Mouse (Mus musculus) stomach, embryonic 16.5 days (tissue): Measurements from ENCODE around the gene Pheta1. TPM values are rescaled to one million over a fixed set of nuclear protein-coding genes. Genes with fewer than 3 reads are reported as not detected.

ENCODE experiments used
- ATAC-seq: fragments of 200-750 bp; cut with Nextera tagmentation; 2 replicates; pipeline ENCODE4 v1.8.0; 2017; ENCODE audit warnings: moderate number of reproducible peaks, moderate TSS enrichment; ENCODE audit not compliant: insufficient read depth, low FRiP score
- H3K27ac ChIP-seq: fragments of 300-500 bp; sonication (generic); 2 replicates; pipeline ENCODE4 v1.5.1; 2014; ENCODE audit warnings: low read length
- H3K27me3 ChIP-seq: fragments of 300-500 bp; sonication (generic); 2 replicates; pipeline ENCODE4 v1.6.1; 2014; ENCODE audit warnings: low read length, control low read depth, mixed read lengths; ENCODE audit not compliant: control insufficient read depth, insufficient read depth
- H3K36me3 ChIP-seq: fragments of 300-500 bp; sonication (generic); 2 replicates; pipeline ENCODE4 v1.6.1; 2014; ENCODE audit warnings: low read length; ENCODE audit not compliant: control insufficient read depth, insufficient read depth
- H3K4me1 ChIP-seq: fragments of 300-500 bp; sonication (generic); 2 replicates; pipeline ENCODE4 v1.6.1; 2014; ENCODE audit warnings: low read length, control low read depth, mixed read lengths; ENCODE audit not compliant: control insufficient read depth, insufficient read depth
- H3K4me2 ChIP-seq: fragments of 300-500 bp; sonication (generic); 2 replicates; pipeline ENCODE4 v1.6.1; 2014; ENCODE audit warnings: low read depth, low read length, mixed read lengths
- H3K4me3 ChIP-seq: fragments of 300-500 bp; sonication (generic); replicated peaks from 2 replicates; pipeline ENCODE4 v1.5.1; 2014; ENCODE audit warnings: mild to moderate bottlenecking, low read length
- H3K9ac ChIP-seq: fragments of 300-500 bp; sonication (generic); 2 replicates; pipeline ENCODE4 v1.6.1; 2014; ENCODE audit warnings: low read length
- H3K9me3 ChIP-seq: fragments of 300-500 bp; sonication (generic); replicated peaks from 2 replicates; pipeline ENCODE4 v1.6.1; 2016; ENCODE audit warnings: low read length, control low read depth; ENCODE audit not compliant: control insufficient read depth
- WGBS: fragments of 180-500 bp; shearing (Covaris S2); extraction: QIAGEN DNeasy Blood & Tissue Kit; methylation state at CpG from one replicate; pipeline ENCODE4 v1.1.7; 2014; 5-methylcytosine and 5-hydroxymethylcytosine counted together
- polyA plus RNA-seq: library from polyadenylated mRNA; unstranded; fragments of >200 nt; fragmentation: Nextera tagmentation; extraction: Ambion mirVana; gene quantifications from 2 replicates; pipeline ENCODE4 v1.2.1, GENCODE M21; 2015

Gene Pheta1
- polyA plus RNA-seq, 1 experiment from 2014 or later: 16.9 TPM

- H3K36me3 ChIP-seq: peaks cover 14% of the 10 kb centered on the region
- 80% methylated on average over 5 of the region's 5 CpGs for WGBS
- no peak overlapping the region for H3K27ac ChIP-seq
- no peaks in the 10 kb centered on the region for H3K27me3 ChIP-seq
- no peaks in the 10 kb centered on the region for H3K9me3 ChIP-seq
- H3K4me3 ChIP-seq: no peak overlapping the region
- ATAC-seq: no peak
- peaks cover 5% of the 10 kb centered on the region for H3K4me1 ChIP-seq
- no peak overlapping the region for H3K9ac ChIP-seq
- no peak overlapping the region for H3K4me2 ChIP-seq
These were observed 27.7 kb upstream of the Pheta1 start for GRCm38 (mm10) chr5:121821116-121821515.

GRCm38 (mm10) chr5:121821552-121821951 is 27.2 kb upstream of the Pheta1 start:
- Histone ChIP-seq H3K4me3 (no peak overlapping the region), H3K9me3 (no peaks in the 10 kb centered on the region), H3K9ac (no peak overlapping the region), H3K4me2 (no peak overlapping the region), H3K36me3 (peaks cover 12% of the 10 kb centered on the region), H3K27me3 (no peaks in the 10 kb centered on the region), H3K27ac (no peak overlapping the region), H3K4me1 (peaks cover 5% of the 10 kb centered on the region)
- 69% methylated on average over 5 of the region's 5 CpGs for WGBS
- ATAC-seq: no peak

GRCm38 (mm10) chr5:121822786-121823505 is 25.8 kb upstream of the Pheta1 start:
- Histone ChIP-seq H3K36me3 (peaks cover 3% of the 10 kb centered on the region; the same call in 1 of the 2 replicates), H3K4me2 (no peak overlapping the region)

GRCm38 (mm10) chr5:121823668-121824067 is 25.1 kb upstream of the Pheta1 start:
- 88% methylated on average over 1 of the region's 1 CpGs for WGBS
- Histone ChIP-seq H3K36me3 (no peaks in the 10 kb centered on the region), H3K9me3 (no peaks in the 10 kb centered on the region), H3K4me2 (no peak overlapping the region; the same call in 1 of the 2 replicates), H3K27ac (no peak overlapping the region), H3K4me1 (peaks cover 9% of the 10 kb centered on the region), H3K9ac (0 out of 2 replicates have a peak overlapping the region, but pooled peaks have one; percentile 21), H3K4me3 (no peak overlapping the region), H3K27me3 (no peaks in the 10 kb centered on the region)
- ATAC-seq: 0 out of 2 replicates have a peak, but pooled peaks have one; percentile 3

More at GRCm38 (mm10) chr5:121822786-121823505, 25.8 kb upstream of the Pheta1 start:
- no peak for ATAC-seq
- Histone ChIP-seq H3K27ac (no peak overlapping the region), H3K27me3 (no peaks in the 10 kb centered on the region), H3K9ac (no peak overlapping the region), H3K9me3 (no peaks in the 10 kb centered on the region), H3K4me1 (peaks cover 5% of the 10 kb centered on the region), H3K4me3 (no peak overlapping the region)
- WGBS: 71% methylated on average over 7 of the region's 7 CpGs

- Histone ChIP-seq H3K4me3 (no peak overlapping the region), H3K4me1 (peaks cover 13% of the 10 kb centered on the region), H3K36me3 (no peaks in the 10 kb centered on the region), H3K9me3 (no peaks in the 10 kb centered on the region), H3K27me3 (no peaks in the 10 kb centered on the region), H3K4me2 (no peak overlapping the region; the same call in 1 of the 2 replicates), H3K27ac (peak overlapping the region; percentile 57), H3K9ac (no peak overlapping the region)
- WGBS: 74% methylated on average over 4 of the region's 4 CpGs
- ATAC-seq: peak; percentile 35; the same call in 1 of the 2 replicates
These were observed 24.7 kb upstream of the Pheta1 start for GRCm38 (mm10) chr5:121824121-121824520.

GRCm38 (mm10) chr5:121825606-121826005 is 23.2 kb upstream of the Pheta1 start:
- Histone ChIP-seq H3K36me3 (no peaks in the 10 kb centered on the region), H3K27ac (peak overlapping the region; percentile 33; the same call in 1 of the 2 replicates), H3K9me3 (no peaks in the 10 kb centered on the region), H3K9ac (no peak overlapping the region), H3K4me3 (no peak overlapping the region), H3K4me1 (peaks cover 10% of the 10 kb centered on the region), H3K27me3 (no peaks in the 10 kb centered on the region), H3K4me2 (no peak overlapping the region)
- ATAC-seq: no peak
- 91% methylated on average over 3 of the region's 3 CpGs for WGBS

- 86% methylated on average over 4 of the region's 4 CpGs for WGBS
These were observed 20.9 kb upstream of the Pheta1 start for GRCm38 (mm10) chr5:121827876-121828275.

GRCm38 (mm10) chr5:121828491-121829432 is 20.0 kb upstream of the Pheta1 start:
- peak overlapping the region; percentile 30 for H3K4me3 ChIP-seq
- H3K27me3 ChIP-seq: no peaks in the 10 kb centered on the region
- H3K36me3 ChIP-seq: no peaks in the 10 kb centered on the region
- no peaks in the 10 kb centered on the region for H3K9me3 ChIP-seq
- H3K9ac ChIP-seq: peak overlapping the region; percentile 63
- H3K27ac ChIP-seq: no peak overlapping the region
- WGBS: 15% methylated on average over 81 of the region's 82 CpGs
- peak; percentile 10; the same call in 1 of the 2 replicates for ATAC-seq
- peak overlapping the region; percentile 60 for H3K4me2 ChIP-seq
- peaks cover 23% of the 10 kb centered on the region for H3K4me1 ChIP-seq

More at GRCm38 (mm10) chr5:121827876-121828275, 20.9 kb upstream of the Pheta1 start:
- Histone ChIP-seq H3K36me3 (no peaks in the 10 kb centered on the region), H3K4me2 (no peak overlapping the region), H3K4me3 (no peak overlapping the region), H3K27ac (no peak overlapping the region), H3K9me3 (no peaks in the 10 kb centered on the region), H3K9ac (no peak overlapping the region), H3K27me3 (no peaks in the 10 kb centered on the region), H3K4me1 (peaks cover 15% of the 10 kb centered on the region)
- no peak for ATAC-seq
